Mouse (Mus musculus) liver, postnatal 0 days (tissue): Measurements from ENCODE around the gene Fpgs.

Experiments used
- CTCF ChIP-seq: sonication (generic); IDR thresholded peaks from 2 replicates; pipeline ENCODE4 v1.5.1; 2016; ENCODE audit warnings: antibody characterized with exemption, low read depth
- EP300 ChIP-seq: IDR thresholded peaks from 2 replicates; pipeline ENCODE4 v1.6.1; 2016; ENCODE audit warnings: antibody characterized with exemption, low read depth, mild to moderate bottlenecking

- TF ChIP-seq CTCF (no peak), EP300 (no peak)
Observed at GRCm38 (mm10) chr2:32677683-32678082, 26.3 kb downstream of the Fpgs start.
